Mouse (Mus musculus) gastrocnemius, postnatal 25 days (tissue): ENCODE results near the gene Snca. TPM values are rescaled to one million over a fixed set of nuclear protein-coding genes. Genes with fewer than 3 reads are reported as not detected.

Experiments used
- DNase-seq: peaks from one replicate; pipeline ENCODE4 v3.0.0; 2022
- long read RNA-seq, 2 experiments: library from polyadenylated mRNA; stranded (forward); transcript quantifications; one replicate each; pipeline ENCODE4 v2.0.0; 2021
- total RNA-seq, 2 experiments: library from RNA; stranded (reverse); gene quantifications; 1 replicate in 1 of 2; 2 replicates in 1 of 2; pipeline ENCODE4 v1.2.3; 2021

Snca gene
- total RNA-seq, result 1 to 10 TPM; 1.5 to 6.1 TPM
- long read RNA-seq, experiment 1, partial matches to known transcripts, result 0 of 2 reads
- long read RNA-seq, experiment 1, other reads (novel, unspliced or antisense), result 0 of 2 reads
- long read RNA-seq, experiment 2, partial matches to known transcripts, result 1 of 1 reads
- long read RNA-seq, experiment 2, other reads (novel, unspliced or antisense), result 0 of 1 reads

GRCm38 (mm10) chr6:60829282-60829891, at the start of gene Snca:
Gene Snca (minus strand): TSS chr6:60829855.
- DNase-seq, result no peak

- no peak for DNase-seq
Measured at GRCm38 (mm10) chr6:60870126-60870525, 40.5 kb upstream of the Snca start.

GRCm38 (mm10) chr6:60856599-60856998, 26.9 kb upstream of the Snca start:
- no peak for DNase-seq

GRCm38 (mm10) chr6:60851690-60852089, 22.0 kb upstream of the Snca start:
- DNase-seq, result no peak

- DNase-seq, result no peak
Measured at GRCm38 (mm10) chr6:60828429-60829264, 1.0 kb downstream of the Snca start.

- DNase-seq, result no peak
Measured at GRCm38 (mm10) chr6:60828047-60828428, 1.6 kb downstream of the Snca start.

- no peak for DNase-seq
Measured at GRCm38 (mm10) chr6:60827290-60827689, 2.4 kb downstream of the Snca start.

GRCm38 (mm10) chr6:60819272-60819671, 10.4 kb downstream of the Snca start:
- DNase-seq, result no peak

- no peak for DNase-seq
Measured at GRCm38 (mm10) chr6:60813516-60813915, 16.1 kb downstream of the Snca start.

GRCm38 (mm10) chr6:60798266-60798665, 31.4 kb downstream of the Snca start:
- no peak for DNase-seq

GRCm38 (mm10) chr6:60793659-60794365, 35.8 kb downstream of the Snca start:
- DNase-seq, result no peak

GRCm38 (mm10) chr6:60786955-60787354, 42.7 kb downstream of the Snca start:
- DNase-seq, result no peak

GRCm38 (mm10) chr6:60771899-60772298, 57.8 kb downstream of the Snca start:
- DNase-seq, result no peak

GRCm38 (mm10) chr6:60765696-60766095, 64.0 kb downstream of the Snca start:
- DNase-seq, result no peak

GRCm38 (mm10) chr6:60762864-60763263, 66.8 kb downstream of the Snca start:
- no peak for DNase-seq

- DNase-seq, result no peak
Measured at GRCm38 (mm10) chr6:60761710-60762109, 67.9 kb downstream of the Snca start.

- no peak for DNase-seq
Measured at GRCm38 (mm10) chr6:60754975-60755374, 74.7 kb downstream of the Snca start.

GRCm38 (mm10) chr6:60745965-60746364, 83.7 kb downstream of the Snca start:
- no peak for DNase-seq

GRCm38 (mm10) chr6:60741427-60742071, 88.1 kb downstream of the Snca start:
- DNase-seq, result no peak

- DNase-seq, result no peak
Measured at GRCm38 (mm10) chr6:60739776-60740175, 89.9 kb downstream of the Snca start.

- DNase-seq, result no peak
Measured at GRCm38 (mm10) chr6:60731164-60731563, 98.5 kb downstream of the Snca start.
